Mouse (Mus musculus): ENCODE results near the gene Neurl1a. TPM values are rescaled to one million over a fixed set of nuclear protein-coding genes. Genes with fewer than 3 reads are reported as not detected.

The Neurl1a gene
- total RNA-seq, 2 experiments from 2014 or later, result 24.8 to 27.3 TPM

GRCm38 (mm10) chr19:47211609-47212312 is 33.1 kb downstream of the Neurl1a start:
- no peak for DNase-seq (ENCODE audit: low spot score in 2 of 2)

- DNase-seq (ENCODE audit: low spot score in 2 of 2), result no peak
Observed at GRCm38 (mm10) chr19:47212401-47212800, 33.8 kb downstream of the Neurl1a start.

DNA sequence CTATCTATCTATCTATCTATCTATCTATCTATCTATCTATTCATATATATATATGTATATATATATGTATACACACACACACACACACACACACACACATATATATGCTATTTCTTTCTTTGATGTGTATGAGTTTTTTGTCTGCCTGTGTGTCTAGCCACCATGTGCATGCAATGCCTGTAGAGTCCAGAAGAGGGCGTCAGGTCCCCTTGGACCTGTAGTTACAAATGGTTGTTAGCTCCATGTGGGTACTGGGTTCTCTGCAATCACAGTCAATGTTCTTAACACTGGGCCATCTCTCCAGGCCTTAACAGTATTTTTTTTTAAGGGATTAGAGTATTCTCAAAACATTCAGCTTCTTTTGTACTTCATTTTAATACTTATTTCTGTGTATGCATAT is 34.9 kb downstream of the Neurl1a start:
- DNase-seq (ENCODE audit: low spot score in 2 of 2), result no peak

- no peak for DNase-seq (ENCODE audit: low spot score in 2 of 2)
Observed at GRCm38 (mm10) chr19:47216766-47217165, 38.1 kb downstream of the Neurl1a start.

- DNase-seq (ENCODE audit: low spot score in 2 of 2), result no peak
Observed at GRCm38 (mm10) chr19:47219622-47220021, 41.0 kb downstream of the Neurl1a start.

DNA sequence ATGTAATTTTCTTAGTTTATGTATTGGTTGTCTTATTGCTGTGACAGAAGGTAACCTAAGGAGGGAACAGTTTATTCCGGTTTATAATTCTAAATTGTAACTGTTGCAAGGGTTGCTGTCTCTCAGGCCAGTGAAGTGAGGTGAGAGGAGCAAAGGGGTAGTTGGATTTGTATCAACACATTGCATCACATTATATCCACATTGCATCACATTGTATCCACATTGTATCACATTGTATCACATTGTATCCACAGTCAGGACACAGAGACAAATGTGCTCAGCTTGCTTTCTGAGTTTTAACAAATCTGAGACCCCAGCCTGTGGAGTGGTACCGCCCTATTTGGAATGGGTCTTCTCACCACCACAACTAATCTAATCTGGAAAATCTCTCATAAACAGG is 41.6 kb downstream of the Neurl1a start:
- no peak for DNase-seq (ENCODE audit: low spot score in 2 of 2)

DNA sequence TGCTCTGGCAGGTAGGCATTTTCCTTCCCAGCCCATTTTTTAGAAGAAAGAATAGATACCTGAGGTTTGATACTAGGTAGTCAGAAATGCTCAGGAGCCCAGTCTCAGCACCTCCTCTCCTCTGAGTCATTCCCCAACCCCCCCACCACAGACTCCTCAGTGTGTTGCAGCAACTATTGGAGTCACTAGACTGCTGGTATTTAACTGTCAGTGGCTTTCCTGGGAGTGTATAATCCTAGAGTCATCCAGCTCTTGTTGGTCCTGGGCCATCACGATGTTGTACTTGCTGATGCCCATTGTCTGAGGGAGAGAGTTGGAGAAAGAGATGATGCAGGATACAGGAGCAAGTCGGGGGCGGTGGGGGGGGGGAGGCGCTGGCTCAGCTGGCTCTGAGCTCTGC is 42.4 kb downstream of the Neurl1a start:
- no peak for DNase-seq (ENCODE audit: low spot score in 2 of 2)

- no peak for DNase-seq (ENCODE audit: low spot score in 2 of 2)
Observed at GRCm38 (mm10) chr19:47221500-47222153, 43.0 kb downstream of the Neurl1a start.

DNA sequence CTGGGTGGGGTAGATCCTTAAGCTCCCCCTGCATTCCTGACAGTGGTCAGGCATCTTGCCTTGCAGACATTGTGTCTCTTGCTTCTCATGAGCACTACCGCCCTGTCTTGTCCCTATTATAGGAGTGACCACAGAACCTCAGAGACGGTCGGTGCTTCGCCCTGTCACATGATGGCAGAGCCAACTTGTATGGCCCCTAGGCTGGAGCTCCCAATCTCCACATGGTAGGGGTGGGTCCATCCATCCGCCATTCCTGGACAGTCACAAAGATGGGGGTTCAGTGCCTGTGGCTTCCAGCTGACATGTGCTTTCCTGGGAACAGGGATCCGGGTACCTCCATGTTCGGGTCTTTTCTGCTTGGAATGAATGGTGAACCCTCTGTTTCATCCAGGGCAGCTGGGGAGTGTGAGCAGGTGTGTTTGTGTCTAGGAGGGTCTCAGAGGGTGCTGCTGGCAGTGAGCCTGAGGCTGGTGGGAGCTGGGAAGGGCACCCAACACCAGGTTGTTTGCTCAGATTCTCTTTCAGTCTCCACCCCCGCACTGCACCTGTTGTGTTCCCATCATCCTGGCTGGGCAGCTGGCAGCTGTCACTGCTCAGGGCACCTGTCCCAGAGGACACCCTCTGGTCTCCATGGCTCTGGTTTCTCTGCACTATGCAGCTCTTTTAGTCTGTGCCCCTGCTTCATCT is 43.7 kb downstream of the Neurl1a start:
- DNase-seq (ENCODE audit: low spot score in 2 of 2), result no peak

DNA sequence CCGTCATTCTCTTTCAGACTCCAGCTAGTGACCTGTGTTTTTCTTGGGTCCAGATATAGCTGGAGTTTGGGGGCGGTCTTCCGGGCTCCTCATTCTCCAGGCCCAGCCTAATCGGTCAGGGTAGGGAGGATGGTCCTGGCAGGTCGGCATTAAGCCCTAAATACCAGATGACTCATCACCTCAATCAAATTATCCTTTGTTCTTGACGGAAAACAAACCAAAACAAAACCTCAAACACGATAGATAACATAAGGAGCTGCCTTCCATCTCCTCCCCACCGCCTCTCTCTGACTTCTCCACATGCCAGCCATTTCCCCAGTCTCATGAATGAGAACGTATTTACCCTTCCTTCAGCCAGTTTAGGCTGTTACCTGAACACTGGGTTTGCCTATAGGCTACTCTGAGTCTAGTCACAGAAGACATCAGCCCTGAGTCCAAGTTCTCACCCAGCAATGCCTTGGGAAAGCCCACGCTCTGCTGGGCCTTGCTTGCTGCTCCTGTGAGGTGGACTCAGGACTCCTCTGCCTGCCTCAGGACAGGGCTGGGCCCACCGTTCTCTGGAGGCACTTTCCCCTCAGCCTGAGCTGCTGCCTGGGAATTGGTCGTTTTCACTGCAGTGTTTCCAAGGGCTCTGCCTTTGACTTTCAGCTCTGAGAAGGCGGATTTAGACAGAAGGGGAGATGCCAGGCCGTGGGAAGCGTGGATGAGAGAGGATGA is 44.4 kb downstream of the Neurl1a start:
- no peak for DNase-seq (ENCODE audit: low spot score in 2 of 2)

DNA sequence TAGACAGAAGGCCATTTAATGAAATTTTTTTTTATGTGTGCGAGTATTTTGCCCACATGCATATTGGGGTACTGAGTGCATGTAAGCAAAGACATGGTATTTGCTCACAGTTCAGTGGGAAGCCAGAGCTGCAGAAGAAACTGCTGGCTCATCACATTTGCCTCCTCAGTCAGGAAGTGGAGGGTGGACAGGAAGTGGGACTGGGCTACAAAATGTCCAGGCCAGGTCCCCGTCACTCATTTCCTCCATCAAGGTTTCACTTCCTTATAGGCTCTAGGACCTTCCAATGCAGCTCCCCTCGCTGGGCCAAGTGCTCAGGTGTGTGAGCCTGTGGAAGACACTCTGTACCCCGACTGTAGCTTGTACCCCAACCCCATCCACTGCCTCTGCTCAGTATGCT is 46.1 kb downstream of the Neurl1a start:
- DNase-seq (ENCODE audit: low spot score in 2 of 2), result no peak

- no peak for DNase-seq (ENCODE audit: low spot score in 2 of 2)
Observed at GRCm38 (mm10) chr19:47225791-47226190, 47.2 kb downstream of the Neurl1a start.

DNA sequence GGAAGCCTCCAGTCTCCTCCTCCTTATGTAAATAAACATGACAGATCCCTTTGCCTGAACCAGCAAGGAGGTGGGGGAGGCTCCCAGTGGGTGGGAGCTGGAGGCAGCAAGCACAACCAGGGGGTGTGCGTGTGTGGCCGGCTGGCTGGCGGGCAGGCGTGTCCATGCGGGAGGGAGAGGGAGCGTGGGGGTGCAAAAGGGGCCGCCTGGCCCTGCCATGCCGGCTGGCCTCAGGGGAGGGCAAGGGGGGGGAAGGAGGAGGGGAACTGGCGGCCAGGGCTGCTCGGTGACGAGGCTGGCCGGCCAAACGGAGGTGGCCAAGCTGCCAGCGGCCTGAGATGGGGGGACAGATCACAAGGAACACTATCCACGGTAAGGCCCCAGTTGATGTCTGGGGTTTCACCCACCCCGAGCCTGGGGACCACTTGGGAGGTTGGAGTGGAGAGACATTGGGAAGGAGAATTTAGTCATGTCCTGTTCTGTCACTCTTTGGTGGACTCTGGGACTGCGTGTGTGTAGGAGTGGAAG is 50.2 kb downstream of the Neurl1a start:
- DNase-seq (ENCODE audit: low spot score in 2 of 2), result peak; percentile 28 to 57

GRCm38 (mm10) chr19:47229461-47229860 is 50.8 kb downstream of the Neurl1a start:
- DNase-seq (ENCODE audit: low spot score in 2 of 2), result no peak

GRCm38 (mm10) chr19:47230082-47230481 is 51.5 kb downstream of the Neurl1a start:
- no peak for DNase-seq (ENCODE audit: low spot score in 2 of 2)

- DNase-seq (ENCODE audit: low spot score in 2 of 2), result no peak
Observed at GRCm38 (mm10) chr19:47230682-47231081, 52.1 kb downstream of the Neurl1a start.

DNA sequence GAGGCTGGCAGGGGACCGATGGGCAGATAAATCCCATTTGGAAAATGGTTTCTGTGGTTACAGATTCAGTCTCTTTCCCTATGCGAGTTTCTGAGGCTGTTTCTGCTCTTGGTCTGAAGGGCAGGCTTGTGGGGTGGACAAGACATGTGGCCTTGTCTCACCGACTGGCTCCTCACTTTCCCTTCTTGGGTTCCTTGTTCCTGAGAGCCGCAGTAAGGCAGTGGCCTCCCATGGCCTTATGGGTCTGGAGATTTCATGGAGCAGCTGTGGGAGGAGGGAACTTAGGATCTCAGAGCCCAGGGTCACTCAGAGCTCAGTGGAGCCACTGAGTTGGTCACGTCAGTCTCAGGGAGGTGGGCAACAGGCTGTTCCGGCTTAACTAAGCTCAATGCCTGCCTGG is 52.8 kb downstream of the Neurl1a start:
- DNase-seq (ENCODE audit: low spot score in 2 of 2), result no peak

DNA sequence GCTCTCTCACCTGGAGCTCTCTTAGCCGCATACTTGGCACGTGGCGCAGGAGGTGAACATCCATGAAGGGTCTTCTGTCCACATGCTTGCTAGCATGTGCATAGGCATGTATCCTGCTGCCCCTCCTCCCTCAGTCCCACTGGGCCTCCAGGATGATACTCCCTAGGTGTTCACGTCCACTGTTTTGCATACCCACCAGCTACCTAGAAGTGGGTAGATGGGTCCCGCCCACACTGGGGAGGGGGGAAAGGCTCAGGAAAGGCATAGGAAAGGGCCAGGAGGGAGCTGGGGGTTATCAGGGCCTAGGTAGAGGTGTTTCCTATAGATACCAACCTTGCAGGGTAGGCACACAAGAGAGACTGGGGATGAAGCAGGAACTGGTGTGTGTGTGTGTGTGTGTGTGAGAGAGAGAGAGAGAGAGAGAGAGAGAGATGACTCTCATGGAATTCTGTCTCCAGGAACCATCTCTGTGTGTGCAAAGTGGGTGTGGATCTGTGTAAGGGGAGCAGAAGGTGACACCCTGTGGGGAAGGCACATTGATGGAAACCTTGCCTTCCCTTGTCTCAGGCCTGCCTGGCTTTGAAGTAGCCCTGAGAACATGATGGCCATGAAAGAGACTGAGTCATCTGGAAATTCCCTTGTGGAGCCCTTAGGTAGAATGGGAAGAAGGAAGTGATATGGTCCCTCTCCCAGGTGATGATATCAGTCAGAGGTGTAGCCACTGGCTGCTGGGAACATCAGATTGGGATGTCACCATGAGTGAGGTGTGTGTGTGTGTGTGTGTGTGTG is 53.7 kb downstream of the Neurl1a start:
- DNase-seq (ENCODE audit: low spot score in 2 of 2), result no peak

DNA sequence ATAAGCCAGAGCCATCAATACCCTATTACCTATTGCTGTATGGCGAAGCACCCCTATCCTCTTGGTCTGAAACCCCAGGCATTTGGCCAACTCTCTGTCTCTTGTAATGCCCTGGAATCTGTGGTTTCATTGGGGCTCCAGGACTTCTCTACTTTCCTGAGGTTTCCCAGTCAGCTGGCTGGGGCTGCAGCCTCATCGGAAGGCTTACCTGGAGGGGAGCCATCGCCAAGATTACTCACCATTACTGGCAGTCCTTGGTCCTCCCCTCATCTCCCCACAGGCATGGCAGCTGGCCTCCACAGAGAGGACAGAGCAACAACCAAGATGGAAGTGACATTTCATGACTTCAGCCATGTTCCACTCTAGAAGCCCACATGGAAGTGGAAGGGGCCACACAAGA is 54.5 kb downstream of the Neurl1a start:
- DNase-seq (ENCODE audit: low spot score in 2 of 2), result no peak

GRCm38 (mm10) chr19:47240076-47240475 is 61.5 kb downstream of the Neurl1a start:
- DNase-seq (ENCODE audit: low spot score in 2 of 2), result no peak

DNA sequence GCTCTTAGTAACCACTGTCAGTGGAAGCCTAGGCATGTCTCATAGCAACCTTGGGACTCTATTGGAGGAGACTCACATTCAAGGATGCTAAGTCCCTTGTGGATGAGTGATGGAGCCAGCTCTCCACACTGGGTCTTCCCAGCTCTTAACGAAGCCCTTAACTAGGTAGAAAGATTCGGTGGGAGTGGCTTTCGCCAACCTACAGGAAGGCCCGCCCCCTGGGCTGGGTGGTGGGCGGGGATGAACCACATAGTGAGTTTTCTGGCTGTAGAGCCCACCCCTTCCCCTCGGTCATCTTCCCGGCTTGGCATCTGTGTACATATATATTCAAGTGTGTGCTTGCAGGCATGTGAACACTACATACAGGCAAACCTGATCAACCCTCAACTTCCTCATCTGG is 62.3 kb downstream of the Neurl1a start:
- DNase-seq (ENCODE audit: low spot score in 2 of 2), result no peak
